Mouse (Mus musculus): Measurements from ENCODE around the gene Surf4. TPM values are rescaled to one million over a fixed set of nuclear protein-coding genes. Genes with fewer than 3 reads are reported as not detected.

The Surf4 gene
- polyA plus RNA-seq, 1 experiment, result 198 TPM

DNA sequence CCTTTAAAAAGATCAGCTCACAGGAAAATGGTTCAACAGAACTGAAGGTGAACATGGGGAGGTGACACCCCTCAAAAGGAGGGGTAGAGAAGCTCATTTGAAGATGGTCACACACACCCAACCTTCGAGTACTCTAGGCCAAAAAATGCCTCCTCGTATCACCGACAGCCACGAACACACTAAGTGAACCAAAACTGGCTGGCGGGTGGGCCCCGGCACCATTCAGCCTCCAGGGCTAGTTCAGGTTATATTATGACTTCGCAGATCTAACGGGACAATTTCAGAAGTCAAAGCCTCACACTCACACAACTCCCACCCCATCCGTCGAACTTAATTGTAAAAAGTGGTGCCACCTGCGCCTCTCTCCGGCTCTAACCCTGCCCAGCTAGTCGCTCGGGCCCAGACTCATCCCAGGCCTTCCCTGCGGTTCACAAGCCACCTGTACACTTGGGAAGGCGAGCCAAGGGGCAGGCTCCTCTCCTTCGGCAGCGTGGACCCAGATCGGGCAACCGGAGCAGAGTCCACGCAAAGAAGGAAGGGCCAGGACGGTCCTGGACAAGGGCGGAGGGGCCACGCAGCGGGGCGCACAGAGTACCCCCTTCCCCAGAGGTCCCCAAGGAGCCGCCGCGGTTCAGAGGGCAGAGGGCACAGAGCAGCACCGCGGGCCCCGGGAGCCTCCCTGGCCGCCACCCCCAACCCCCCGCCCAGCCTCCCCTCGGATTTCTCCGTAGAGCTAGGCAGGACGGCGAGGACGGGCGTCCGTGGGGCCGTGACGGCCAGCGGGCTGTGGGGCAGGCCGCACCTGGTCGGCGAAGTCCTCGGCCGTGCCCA, 1.0 kb downstream of the Surf4 start:
- WGBS, result under 1% methylated on average over 49 of the region's 49 CpGs
- DNase-seq, result peak; percentile 76
- no peak for TF ChIP-seq CTCF (conservative IDR thresholded peaks at IDR 0.05; ENCODE audit: insufficient read depth, insufficient read length, low read depth, low read length)
- no peak for TF ChIP-seq POLR2A (IDR thresholded peaks at IDR 0.05; ENCODE audit: low read depth, low read length)
- Histone ChIP-seq H3K36me3 (ENCODE audit: control insufficient read depth, insufficient read depth, low read length) (no peaks in the 10 kb centered on the region), H3K4me3 (ENCODE audit: insufficient read depth, low read depth, low read length) (peak overlapping the region; percentile 88), H3K4me1 (ENCODE audit: control insufficient read depth, insufficient read depth, low read length) (peaks cover 32% of the 10 kb centered on the region), H3K27me3 (replicated peaks; ENCODE audit: control insufficient read depth, insufficient read depth, low read length) (no peaks in the 10 kb centered on the region), H3K27ac (ENCODE audit: insufficient read depth, low read depth, low read length) (peak overlapping the region; percentile 84)

DNA sequence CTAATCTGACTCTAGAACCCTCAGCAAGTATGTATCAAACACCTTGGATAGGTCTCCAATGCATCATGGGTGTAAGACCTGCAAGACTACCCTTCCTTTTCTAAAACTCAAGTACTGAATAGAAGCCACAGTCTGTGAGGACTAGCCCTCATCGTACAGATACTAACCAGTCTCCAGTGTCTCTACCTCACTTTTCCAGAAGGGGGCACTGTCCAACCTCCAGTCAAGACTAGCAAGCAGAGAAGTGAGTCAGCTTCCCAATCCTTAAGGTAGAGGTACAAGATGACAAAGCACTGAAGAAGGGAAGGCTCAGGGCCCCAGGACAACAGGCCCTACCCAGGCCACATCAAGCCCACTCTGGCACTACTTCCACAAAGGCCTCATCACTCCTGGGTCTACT, 3.3 kb downstream of the Surf4 start:
- no peaks in the 10 kb centered on the region for H3K36me3 ChIP-seq (ENCODE audit: control insufficient read depth, insufficient read depth, low read length)
- peak; percentile 77 for DNase-seq
- TF ChIP-seq CTCF (conservative IDR thresholded peaks at IDR 0.05; ENCODE audit: insufficient read depth, insufficient read length, low read depth, low read length), result peak; percentile 63
- no peak for TF ChIP-seq POLR2A (IDR thresholded peaks at IDR 0.05; ENCODE audit: low read depth, low read length)
- H3K27me3 ChIP-seq (replicated peaks; ENCODE audit: control insufficient read depth, insufficient read depth, low read length), result no peaks in the 10 kb centered on the region
- H3K4me3 ChIP-seq (ENCODE audit: insufficient read depth, low read depth, low read length), result no peak overlapping the region
- H3K27ac ChIP-seq (ENCODE audit: insufficient read depth, low read depth, low read length), result no peak overlapping the region
- 17% methylated on average over 1 of the region's 1 CpGs for WGBS
- peaks cover 35% of the 10 kb centered on the region for H3K4me1 ChIP-seq (ENCODE audit: control insufficient read depth, insufficient read depth, low read length)

DNA sequence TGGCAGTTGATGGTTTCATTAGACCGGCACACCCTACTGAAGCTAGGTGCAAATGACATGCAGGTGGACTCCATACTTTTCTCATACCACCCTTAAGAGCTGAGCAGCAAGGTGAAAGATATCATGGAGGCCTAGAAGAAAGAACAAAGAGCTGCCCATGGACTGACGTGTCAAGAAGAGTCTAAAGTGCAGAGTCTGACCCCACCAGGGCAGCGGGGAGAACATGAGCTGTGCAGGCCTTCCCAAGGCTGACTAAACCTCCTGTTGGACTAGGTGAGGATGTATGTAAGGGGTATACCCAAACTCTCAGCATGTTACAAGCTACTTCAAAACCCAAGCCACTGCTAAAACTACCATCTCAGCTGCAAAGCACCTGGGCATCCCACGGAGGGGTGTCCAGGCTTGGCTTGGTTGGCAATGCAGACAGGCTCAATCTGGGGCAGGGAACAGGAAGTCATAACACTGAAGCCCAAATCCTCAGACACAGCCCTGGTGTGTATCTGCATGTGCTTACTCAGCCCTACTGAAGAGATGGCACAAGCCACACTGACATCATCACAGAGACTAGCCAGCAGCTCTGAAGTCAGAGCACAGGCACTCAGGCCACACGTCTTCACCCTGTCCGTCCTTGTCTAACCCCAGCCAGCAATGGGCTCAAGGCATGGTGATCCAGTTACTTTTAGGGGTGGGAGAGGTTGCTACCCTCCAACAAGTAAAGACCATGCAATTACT, 5.8 kb downstream of the Surf4 start:
- Histone ChIP-seq H3K4me3 (ENCODE audit: insufficient read depth, low read depth, low read length) (no peak overlapping the region), H3K27me3 (replicated peaks; ENCODE audit: control insufficient read depth, insufficient read depth, low read length) (no peaks in the 10 kb centered on the region), H3K36me3 (ENCODE audit: control insufficient read depth, insufficient read depth, low read length) (peaks cover 2% of the 10 kb centered on the region), H3K27ac (ENCODE audit: insufficient read depth, low read depth, low read length) (no peak overlapping the region), H3K4me1 (ENCODE audit: control insufficient read depth, insufficient read depth, low read length) (peaks cover 31% of the 10 kb centered on the region)
- WGBS, result 67% methylated on average over 6 of the region's 6 CpGs
- DNase-seq, result peak; percentile 66
- TF ChIP-seq POLR2A (IDR thresholded peaks at IDR 0.05; ENCODE audit: low read depth, low read length), result no peak
- no peak for TF ChIP-seq CTCF (conservative IDR thresholded peaks at IDR 0.05; ENCODE audit: insufficient read depth, insufficient read length, low read depth, low read length)

DNA sequence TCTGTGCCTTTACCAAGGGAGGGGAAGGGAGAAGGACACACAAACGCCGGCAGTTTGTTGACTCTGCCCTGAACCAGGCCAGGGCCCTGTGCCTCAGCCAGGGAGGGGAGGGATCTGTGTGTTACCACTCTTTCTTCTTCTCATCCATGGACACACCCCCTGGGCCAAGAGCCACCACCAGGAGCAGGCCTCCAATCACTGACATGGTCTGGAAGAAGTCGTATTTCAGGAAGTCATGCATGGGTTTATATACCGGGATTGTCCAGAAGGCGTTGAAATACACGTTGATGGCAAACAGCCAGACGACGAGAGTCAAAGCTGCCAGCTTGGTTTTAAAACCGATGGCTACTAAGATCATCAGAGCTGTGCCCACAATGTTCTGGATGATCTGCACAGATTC, 11.9 kb downstream of the Surf4 start:
- H3K36me3 ChIP-seq (ENCODE audit: control insufficient read depth, insufficient read depth, low read length), result peaks cover 2% of the 10 kb centered on the region
- WGBS, result 38% methylated on average over 9 of the region's 9 CpGs
- H3K27ac ChIP-seq (ENCODE audit: insufficient read depth, low read depth, low read length), result peak overlapping the region; percentile 12; the same call in 1 of the 2 replicates
- no peak for TF ChIP-seq POLR2A (IDR thresholded peaks at IDR 0.05; ENCODE audit: low read depth, low read length)
- no peak for TF ChIP-seq CTCF (conservative IDR thresholded peaks at IDR 0.05; ENCODE audit: insufficient read depth, insufficient read length, low read depth, low read length)
- DNase-seq, result peak; percentile 77
- H3K27me3 ChIP-seq (replicated peaks; ENCODE audit: control insufficient read depth, insufficient read depth, low read length), result no peaks in the 10 kb centered on the region
- peaks cover 21% of the 10 kb centered on the region for H3K4me1 ChIP-seq (ENCODE audit: control insufficient read depth, insufficient read depth, low read length)
- H3K4me3 ChIP-seq (ENCODE audit: insufficient read depth, low read depth, low read length), result no peak overlapping the region

DNA sequence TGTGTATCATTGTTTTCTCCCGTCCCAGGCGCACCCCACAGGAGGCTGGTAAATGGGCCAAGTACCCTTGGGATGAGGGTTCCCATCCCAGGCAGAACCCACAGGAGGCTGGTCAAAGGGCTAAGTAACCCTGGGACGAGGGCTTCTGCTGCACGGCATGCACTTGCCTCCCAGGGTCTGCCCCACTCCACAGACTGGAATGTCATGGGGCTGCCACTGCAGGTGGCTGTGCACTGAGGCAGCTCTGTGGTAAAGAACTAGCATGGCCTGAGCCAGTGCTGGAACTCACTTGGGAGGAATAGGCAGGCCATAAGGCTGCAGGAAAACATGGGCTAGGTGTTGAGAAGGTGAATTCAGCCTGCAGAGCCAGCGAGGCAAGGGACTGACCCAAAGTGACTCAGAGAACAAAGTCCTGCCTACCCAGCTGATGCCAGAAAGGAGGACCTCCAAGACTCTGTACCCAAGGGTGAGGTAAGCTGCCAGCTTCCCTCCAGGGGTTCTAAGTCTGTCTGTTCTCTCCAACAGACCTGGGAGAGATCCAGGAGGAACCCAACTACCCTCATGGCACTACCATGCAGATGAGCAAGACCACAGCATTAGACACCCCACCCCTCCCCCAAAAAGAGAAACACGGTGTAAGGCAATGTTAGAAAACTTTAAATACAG, 13.4 kb downstream of the Surf4 start:
- no peak for TF ChIP-seq CTCF (conservative IDR thresholded peaks at IDR 0.05; ENCODE audit: insufficient read depth, insufficient read length, low read depth, low read length)
- peaks cover 2% of the 10 kb centered on the region for H3K36me3 ChIP-seq (ENCODE audit: control insufficient read depth, insufficient read depth, low read length)
- no peaks in the 10 kb centered on the region for H3K27me3 ChIP-seq (replicated peaks; ENCODE audit: control insufficient read depth, insufficient read depth, low read length)
- H3K4me3 ChIP-seq (ENCODE audit: insufficient read depth, low read depth, low read length), result no peak overlapping the region
- peak; percentile 88 for DNase-seq
- 57% methylated on average over 6 of the region's 6 CpGs for WGBS
- H3K27ac ChIP-seq (ENCODE audit: insufficient read depth, low read depth, low read length), result peak overlapping the region; percentile 59
- H3K4me1 ChIP-seq (ENCODE audit: control insufficient read depth, insufficient read depth, low read length), result peaks cover 23% of the 10 kb centered on the region

DNA sequence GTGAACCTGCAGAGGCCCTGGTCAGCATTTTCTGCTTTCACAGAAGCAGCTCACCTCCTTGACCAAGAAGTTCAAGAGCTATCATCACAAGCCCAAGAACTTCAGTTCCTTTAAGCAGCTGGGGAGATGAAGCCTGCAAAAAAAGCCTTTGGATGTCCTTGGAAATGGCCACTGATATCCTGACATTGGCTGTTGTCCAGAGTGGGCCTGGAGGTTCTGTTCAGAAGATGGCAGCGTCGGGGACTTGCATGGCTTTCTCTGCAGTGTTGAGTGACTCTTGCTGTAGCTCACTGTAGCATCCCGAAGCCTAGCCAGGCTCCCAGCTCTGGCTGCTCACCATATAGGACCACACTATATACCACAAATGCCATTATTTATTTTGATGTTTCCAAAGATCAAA, 14.0 kb downstream of the Surf4 start:
- no peak for DNase-seq
- Histone ChIP-seq H3K27me3 (replicated peaks; ENCODE audit: control insufficient read depth, insufficient read depth, low read length) (no peaks in the 10 kb centered on the region), H3K27ac (ENCODE audit: insufficient read depth, low read depth, low read length) (no peak overlapping the region), H3K4me3 (ENCODE audit: insufficient read depth, low read depth, low read length) (no peak overlapping the region), H3K4me1 (ENCODE audit: control insufficient read depth, insufficient read depth, low read length) (peaks cover 26% of the 10 kb centered on the region), H3K36me3 (ENCODE audit: control insufficient read depth, insufficient read depth, low read length) (peaks cover 2% of the 10 kb centered on the region)
- WGBS, result 73% methylated on average over 3 of the region's 3 CpGs
- TF ChIP-seq POLR2A (IDR thresholded peaks at IDR 0.05; ENCODE audit: low read depth, low read length) (no peak), CTCF (conservative IDR thresholded peaks at IDR 0.05; ENCODE audit: insufficient read depth, insufficient read length, low read depth, low read length) (no peak)

DNA sequence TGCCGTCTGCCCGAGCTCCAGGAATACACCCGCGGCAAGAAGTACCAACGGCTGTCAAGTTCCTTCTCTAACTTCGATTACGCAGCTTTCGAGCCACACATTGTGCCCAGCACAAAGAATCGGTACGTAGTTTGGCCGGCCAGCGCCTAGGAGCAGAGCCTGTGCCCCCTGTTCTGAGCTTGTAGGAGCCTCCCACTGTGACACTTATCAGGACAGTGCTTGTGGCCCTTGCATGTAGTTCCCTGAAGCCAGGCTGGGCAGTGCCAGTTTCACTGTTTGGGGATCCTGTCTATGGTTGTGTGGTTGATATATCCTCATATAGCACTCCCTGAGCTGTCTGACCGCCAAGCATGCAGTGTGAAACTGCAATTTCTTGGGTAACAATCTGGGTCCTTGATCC, 17.0 kb downstream of the Surf4 start:
- TF ChIP-seq POLR2A (IDR thresholded peaks at IDR 0.05; ENCODE audit: low read depth, low read length) (no peak), CTCF (conservative IDR thresholded peaks at IDR 0.05; ENCODE audit: insufficient read depth, insufficient read length, low read depth, low read length) (no peak)
- DNase-seq, result no peak
- WGBS, result 2% methylated on average over 13 of the region's 13 CpGs
- Histone ChIP-seq H3K4me3 (ENCODE audit: insufficient read depth, low read depth, low read length) (peak overlapping the region; percentile 78), H3K27ac (ENCODE audit: insufficient read depth, low read depth, low read length) (peak overlapping the region; percentile 70), H3K4me1 (ENCODE audit: control insufficient read depth, insufficient read depth, low read length) (peaks cover 24% of the 10 kb centered on the region), H3K36me3 (ENCODE audit: control insufficient read depth, insufficient read depth, low read length) (peaks cover 4% of the 10 kb centered on the region; the same call in 1 of the 2 replicates), H3K27me3 (replicated peaks; ENCODE audit: control insufficient read depth, insufficient read depth, low read length) (no peaks in the 10 kb centered on the region)

Data from kidney, adult 2 months (tissue).